Mouse (Mus musculus): ENCODE data around the gene Crhbp. TPM values are rescaled to one million over a fixed set of nuclear protein-coding genes. Genes with fewer than 3 reads are reported as not detected.

The Crhbp gene
- 0.02 TPM for polyA plus RNA-seq (2012; fragmentation: generic; extraction: Trizol)
- long read RNA-seq, experiment 1, result 0 reads
- long read RNA-seq, experiment 2, result 0 reads

- no peaks in the 10 kb centered on the region for H3K79me3 ChIP-seq (ENCODE audit: low read depth)
- H3ac ChIP-seq (ENCODE audit: control insufficient read depth, insufficient read length, low read depth), result no peak within 1 kb of the TSS
- no peaks in the 10 kb centered on the region for H3K27me3 ChIP-seq (ENCODE audit: control insufficient read depth, insufficient read depth, insufficient read length)
- H3K36me3 ChIP-seq (ENCODE audit: control insufficient read depth, insufficient read depth), result no peaks in the 10 kb centered on the region
- TF ChIP-seq MYOD1 (IDR thresholded peaks at IDR 0.05; ENCODE audit: control insufficient read depth, insufficient read length, low read depth) (no peak), CEBPB (IDR thresholded peaks at IDR 0.05; ENCODE audit: low read depth) (no peak), USF1 (IDR thresholded peaks at IDR 0.05; ENCODE audit: low read depth) (no peak), CTCF (IDR thresholded peaks at IDR 0.05; ENCODE audit: control insufficient read depth, insufficient read depth, insufficient read length) (no peak), MYOG (IDR thresholded peaks at IDR 0.05; ENCODE audit: control insufficient read depth, extremely low read depth, insufficient read length) (no peak), FOSL1 (IDR thresholded peaks at IDR 0.05; ENCODE audit: insufficient read depth, low read length, poor library complexity, severe bottlenecking) (no peak), MAX (IDR thresholded peaks at IDR 0.05) (no peak)
- H3K4me3 ChIP-seq (ENCODE audit: insufficient read depth, poor library complexity, severe bottlenecking), result no peak within 1 kb of the TSS
- H3K79me2 ChIP-seq (ENCODE audit: control insufficient read depth, insufficient read depth), result no peaks in the 10 kb centered on the region
Measured at GRCm38 (mm10) chr13:95444824-95445223, at the start of gene Crhbp. TSS of gene Crhbp (minus strand) at chr13:95444924.

- H3ac ChIP-seq (ENCODE audit: control insufficient read depth, insufficient read length, low read depth), result no peak overlapping the region
Measured at GRCm38 (mm10) chr13:95493296-95493695, 48.6 kb upstream of the Crhbp start.

GRCm38 (mm10) chr13:95491327-95491726 lies 46.6 kb upstream of the Crhbp start:
- no peak for TF ChIP-seq CTCF (IDR thresholded peaks at IDR 0.05; ENCODE audit: control insufficient read depth, insufficient read depth, insufficient read length)
- no peak for TF ChIP-seq MYOD1 (IDR thresholded peaks at IDR 0.05; ENCODE audit: control insufficient read depth, insufficient read length, low read depth)
- TF ChIP-seq FOSL1 (IDR thresholded peaks at IDR 0.05; ENCODE audit: insufficient read depth, low read length, poor library complexity, severe bottlenecking), result no peak
- no peak for TF ChIP-seq MYOG (IDR thresholded peaks at IDR 0.05; ENCODE audit: control insufficient read depth, extremely low read depth, insufficient read length)
- TF ChIP-seq USF1 (IDR thresholded peaks at IDR 0.05; ENCODE audit: low read depth), result no peak
- TF ChIP-seq CEBPB (IDR thresholded peaks at IDR 0.05; ENCODE audit: low read depth), result no peak
- no peak for TF ChIP-seq MAX (IDR thresholded peaks at IDR 0.05)
- no peaks in the 10 kb centered on the region for H3K27me3 ChIP-seq (ENCODE audit: control insufficient read depth, insufficient read depth, insufficient read length)
- no peak overlapping the region for H3ac ChIP-seq (ENCODE audit: control insufficient read depth, insufficient read length, low read depth)
- no peaks in the 10 kb centered on the region for H3K36me3 ChIP-seq (ENCODE audit: control insufficient read depth, insufficient read depth)
- H3K79me2 ChIP-seq (ENCODE audit: control insufficient read depth, insufficient read depth), result no peaks in the 10 kb centered on the region
- no peak overlapping the region for H3K4me3 ChIP-seq (ENCODE audit: insufficient read depth, poor library complexity, severe bottlenecking)
- no peaks in the 10 kb centered on the region for H3K79me3 ChIP-seq (ENCODE audit: low read depth)

More at GRCm38 (mm10) chr13:95493296-95493695, 48.6 kb upstream of the Crhbp start:
- H3K27me3 ChIP-seq (ENCODE audit: control insufficient read depth, insufficient read depth, insufficient read length), result no peaks in the 10 kb centered on the region
- H3K4me3 ChIP-seq (ENCODE audit: insufficient read depth, poor library complexity, severe bottlenecking), result no peak overlapping the region
- no peak for TF ChIP-seq MYOG (IDR thresholded peaks at IDR 0.05; ENCODE audit: control insufficient read depth, extremely low read depth, insufficient read length)
- TF ChIP-seq CEBPB (IDR thresholded peaks at IDR 0.05; ENCODE audit: low read depth), result no peak
- TF ChIP-seq CTCF (IDR thresholded peaks at IDR 0.05; ENCODE audit: control insufficient read depth, insufficient read depth, insufficient read length), result no peak
- no peak for TF ChIP-seq MAX (IDR thresholded peaks at IDR 0.05)
- no peak for TF ChIP-seq FOSL1 (IDR thresholded peaks at IDR 0.05; ENCODE audit: insufficient read depth, low read length, poor library complexity, severe bottlenecking)
- no peak for TF ChIP-seq MYOD1 (IDR thresholded peaks at IDR 0.05; ENCODE audit: control insufficient read depth, insufficient read length, low read depth)
- H3K79me2 ChIP-seq (ENCODE audit: control insufficient read depth, insufficient read depth), result no peaks in the 10 kb centered on the region
- no peaks in the 10 kb centered on the region for H3K79me3 ChIP-seq (ENCODE audit: low read depth)
- H3K36me3 ChIP-seq (ENCODE audit: control insufficient read depth, insufficient read depth), result no peaks in the 10 kb centered on the region

GRCm38 (mm10) chr13:95484664-95485063 lies 39.9 kb upstream of the Crhbp start:
- Histone ChIP-seq H3ac (ENCODE audit: control insufficient read depth, insufficient read length, low read depth) (no peak overlapping the region), H3K36me3 (ENCODE audit: control insufficient read depth, insufficient read depth) (no peaks in the 10 kb centered on the region), H3K79me2 (ENCODE audit: control insufficient read depth, insufficient read depth) (no peaks in the 10 kb centered on the region), H3K79me3 (ENCODE audit: low read depth) (no peaks in the 10 kb centered on the region), H3K4me3 (ENCODE audit: insufficient read depth, poor library complexity, severe bottlenecking) (no peak overlapping the region), H3K27me3 (ENCODE audit: control insufficient read depth, insufficient read depth, insufficient read length) (no peaks in the 10 kb centered on the region)
- TF ChIP-seq USF1 (IDR thresholded peaks at IDR 0.05; ENCODE audit: low read depth), result no peak
- TF ChIP-seq FOSL1 (IDR thresholded peaks at IDR 0.05; ENCODE audit: insufficient read depth, low read length, poor library complexity, severe bottlenecking), result no peak
- no peak for TF ChIP-seq MYOD1 (IDR thresholded peaks at IDR 0.05; ENCODE audit: control insufficient read depth, insufficient read length, low read depth)
- no peak for TF ChIP-seq MAX (IDR thresholded peaks at IDR 0.05)
- TF ChIP-seq CEBPB (IDR thresholded peaks at IDR 0.05; ENCODE audit: low read depth), result no peak
- no peak for TF ChIP-seq CTCF (IDR thresholded peaks at IDR 0.05; ENCODE audit: control insufficient read depth, insufficient read depth, insufficient read length)
- TF ChIP-seq MYOG (IDR thresholded peaks at IDR 0.05; ENCODE audit: control insufficient read depth, extremely low read depth, insufficient read length), result no peak

- Histone ChIP-seq H3K79me3 (ENCODE audit: low read depth) (no peaks in the 10 kb centered on the region), H3K27me3 (ENCODE audit: control insufficient read depth, insufficient read depth, insufficient read length) (peaks cover 5% of the 10 kb centered on the region), H3K36me3 (ENCODE audit: control insufficient read depth, insufficient read depth) (no peaks in the 10 kb centered on the region), H3K4me3 (ENCODE audit: insufficient read depth, poor library complexity, severe bottlenecking) (no peak overlapping the region), H3K79me2 (ENCODE audit: control insufficient read depth, insufficient read depth) (no peaks in the 10 kb centered on the region), H3ac (ENCODE audit: control insufficient read depth, insufficient read length, low read depth) (no peak overlapping the region)
- TF ChIP-seq USF1 (IDR thresholded peaks at IDR 0.05; ENCODE audit: low read depth) (no peak), MYOD1 (IDR thresholded peaks at IDR 0.05; ENCODE audit: control insufficient read depth, insufficient read length, low read depth) (no peak)
Measured at GRCm38 (mm10) chr13:95481428-95481827, 36.7 kb upstream of the Crhbp start.
